Mouse (Mus musculus): Measurements from ENCODE around the gene Zfp811. TPM values are rescaled to one million over a fixed set of nuclear protein-coding genes. Genes with fewer than 3 reads are reported as not detected.

Gene Zfp811
- polyA plus RNA-seq, 1 experiment from 2014 or later, result 2.3 TPM

DNA sequence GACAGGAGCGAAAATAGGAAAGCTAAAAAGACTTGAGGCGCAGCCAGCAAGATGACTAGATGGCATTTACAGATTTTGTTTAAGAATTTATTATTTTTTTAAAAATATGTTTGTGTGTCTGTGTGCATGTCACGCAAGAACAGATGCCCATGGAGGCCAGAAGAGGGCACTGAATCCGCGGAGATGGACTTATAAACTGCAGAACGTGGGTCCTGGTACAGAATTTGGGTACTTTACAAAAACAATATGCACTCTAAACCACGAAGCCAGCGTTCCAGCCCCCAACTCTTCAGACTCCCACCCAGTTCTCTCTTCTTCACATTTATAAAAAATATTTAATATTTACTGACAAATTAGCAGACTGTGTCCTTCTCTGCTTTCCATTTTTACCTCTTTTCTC, 20.5 kb downstream of the Zfp811 start:
- Histone ChIP-seq H3K9ac (no peak overlapping the region), H3K27ac (peak overlapping the region; percentile 57; the same call in 1 of the 2 replicates), H3K4me1 (peaks cover 26% of the 10 kb centered on the region), H3K4me3 (peak overlapping the region; percentile 91; the same call in 1 of the 2 replicates), H3K36me3 (peaks cover 12% of the 10 kb centered on the region), H3K4me2 (peak overlapping the region; percentile 68; the same call in 1 of the 2 replicates), H3K27me3 (no peaks in the 10 kb centered on the region), H3K9me3 (no peaks in the 10 kb centered on the region)
- no peak for ATAC-seq (ENCODE audit: borderline replicate concordance, extremely low read depth, low FRiP score, low TSS enrichment)
- WGBS, result 70% methylated on average over 8 of the region's 8 CpGs

- peaks cover 26% of the 10 kb centered on the region for H3K4me1 ChIP-seq
- H3K27me3 ChIP-seq, result no peaks in the 10 kb centered on the region
- peaks cover 19% of the 10 kb centered on the region for H3K36me3 ChIP-seq
- H3K4me3 ChIP-seq, result peak overlapping the region; percentile 91
- H3K9me3 ChIP-seq, result no peaks in the 10 kb centered on the region
- peak overlapping the region; percentile 43 for H3K9ac ChIP-seq
- H3K4me2 ChIP-seq, result peak overlapping the region; percentile 68
- 2% methylated on average over 9 of the region's 9 CpGs for WGBS
- no peak for ATAC-seq (ENCODE audit: borderline replicate concordance, extremely low read depth, low FRiP score, low TSS enrichment)
- peak overlapping the region; percentile 57 for H3K27ac ChIP-seq
Measured at GRCm38 (mm10) chr17:32788576-32788975, 21.2 kb downstream of the Zfp811 start.

DNA sequence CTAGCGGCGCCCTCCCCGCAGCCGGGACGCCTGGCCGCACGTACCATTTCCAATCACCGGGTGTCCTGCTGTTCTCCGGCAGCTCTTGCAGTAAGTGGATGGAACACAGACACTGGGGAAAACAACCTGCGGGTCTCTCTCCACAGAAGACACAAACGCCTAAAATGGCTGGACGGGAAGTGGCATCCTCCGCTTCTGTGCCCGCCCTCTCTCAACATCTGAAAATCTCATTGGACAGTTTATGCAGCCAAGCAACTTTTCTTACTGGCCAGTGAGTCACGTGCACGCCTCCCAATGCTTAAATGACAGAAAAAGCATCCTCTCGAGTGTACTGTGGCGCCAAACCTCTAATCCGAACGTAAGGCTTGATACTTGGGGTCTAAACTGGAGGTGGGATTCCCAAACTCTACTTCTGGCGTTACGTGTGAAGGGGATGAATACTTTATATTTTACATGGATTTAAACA, 21.6 kb downstream of the Zfp811 start, which contains the start of gene Zfp871:
Zfp871 (minus strand) TSS at position 194 of the 466 bp plus-strand sequence.
- under 1% methylated on average over 22 of the region's 22 CpGs for WGBS
- H3K9me3 ChIP-seq, result no peaks in the 10 kb centered on the region
- peak within 1 kb of the TSS; percentile 91 for H3K4me3 ChIP-seq
- H3K4me2 ChIP-seq, result peak within 1 kb of the TSS; percentile 71
- H3K36me3 ChIP-seq, result peaks cover 23% of the 10 kb centered on the region
- peak within 1 kb of the TSS; percentile 96 for H3K27ac ChIP-seq
- no peaks in the 10 kb centered on the region for H3K27me3 ChIP-seq
- peaks cover 26% of the 10 kb centered on the region for H3K4me1 ChIP-seq
- ATAC-seq (ENCODE audit: borderline replicate concordance, extremely low read depth, low FRiP score, low TSS enrichment), result peak; percentile 97
- peak within 1 kb of the TSS; percentile 98 for H3K9ac ChIP-seq

GRCm38 (mm10) chr17:32787436-32788093, 22.2 kb downstream of the Zfp811 start:
- no peaks in the 10 kb centered on the region for H3K27me3 ChIP-seq
- H3K4me3 ChIP-seq, result peak overlapping the region; percentile 91
- peak overlapping the region; percentile 98 for H3K9ac ChIP-seq
- WGBS, result 1% methylated on average over 31 of the region's 31 CpGs
- peak; percentile 88 for ATAC-seq (ENCODE audit: borderline replicate concordance, extremely low read depth, low FRiP score, low TSS enrichment)
- H3K27ac ChIP-seq, result peak overlapping the region; percentile 96
- H3K9me3 ChIP-seq, result no peaks in the 10 kb centered on the region
- peaks cover 26% of the 10 kb centered on the region for H3K4me1 ChIP-seq
- H3K4me2 ChIP-seq, result peak overlapping the region; percentile 71
- peaks cover 29% of the 10 kb centered on the region for H3K36me3 ChIP-seq

GRCm38 (mm10) chr17:32786944-32787343, 22.8 kb downstream of the Zfp811 start:
- Histone ChIP-seq H3K27ac (no peak overlapping the region), H3K36me3 (peaks cover 29% of the 10 kb centered on the region), H3K4me1 (peaks cover 26% of the 10 kb centered on the region), H3K9ac (peak overlapping the region; percentile 98), H3K27me3 (no peaks in the 10 kb centered on the region), H3K4me2 (peak overlapping the region; percentile 71), H3K9me3 (no peaks in the 10 kb centered on the region), H3K4me3 (peak overlapping the region; percentile 91)
- 55% methylated on average over 6 of the region's 6 CpGs for WGBS
- no peak for ATAC-seq (ENCODE audit: borderline replicate concordance, extremely low read depth, low FRiP score, low TSS enrichment)

GRCm38 (mm10) chr17:32785656-32786055, 24.1 kb downstream of the Zfp811 start:
- Histone ChIP-seq H3K9ac (no peak overlapping the region), H3K27me3 (no peaks in the 10 kb centered on the region), H3K27ac (no peak overlapping the region), H3K4me3 (no peak overlapping the region), H3K4me2 (no peak overlapping the region; the same call in 1 of the 2 replicates), H3K9me3 (no peaks in the 10 kb centered on the region), H3K36me3 (peaks cover 31% of the 10 kb centered on the region), H3K4me1 (peaks cover 26% of the 10 kb centered on the region)
- WGBS, result 79% methylated on average over 3 of the region's 3 CpGs
- ATAC-seq (ENCODE audit: borderline replicate concordance, extremely low read depth, low FRiP score, low TSS enrichment), result no peak

- no peak for ATAC-seq (ENCODE audit: borderline replicate concordance, extremely low read depth, low FRiP score, low TSS enrichment)
- Histone ChIP-seq H3K9me3 (no peaks in the 10 kb centered on the region), H3K4me1 (no peaks in the 10 kb centered on the region), H3K9ac (no peak overlapping the region), H3K4me3 (no peak overlapping the region), H3K4me2 (no peak overlapping the region), H3K36me3 (peaks cover 63% of the 10 kb centered on the region), H3K27ac (no peak overlapping the region), H3K27me3 (no peaks in the 10 kb centered on the region)
- WGBS, result 95% methylated on average over 3 of the region's 3 CpGs
Measured at GRCm38 (mm10) chr17:32777564-32777963, 32.2 kb downstream of the Zfp811 start.

- H3K27me3 ChIP-seq, result no peaks in the 10 kb centered on the region
- no peaks in the 10 kb centered on the region for H3K9me3 ChIP-seq
- no peak for ATAC-seq (ENCODE audit: borderline replicate concordance, extremely low read depth, low FRiP score, low TSS enrichment)
- no peak overlapping the region for H3K4me2 ChIP-seq
- H3K9ac ChIP-seq, result no peak overlapping the region
- no peak overlapping the region for H3K4me3 ChIP-seq
- H3K36me3 ChIP-seq, result peaks cover 82% of the 10 kb centered on the region
- WGBS, result 73% methylated on average over 1 of the region's 1 CpGs
- no peak overlapping the region for H3K27ac ChIP-seq
- H3K4me1 ChIP-seq, result no peaks in the 10 kb centered on the region
Measured at GRCm38 (mm10) chr17:32771213-32771612, 38.5 kb downstream of the Zfp811 start.

DNA sequence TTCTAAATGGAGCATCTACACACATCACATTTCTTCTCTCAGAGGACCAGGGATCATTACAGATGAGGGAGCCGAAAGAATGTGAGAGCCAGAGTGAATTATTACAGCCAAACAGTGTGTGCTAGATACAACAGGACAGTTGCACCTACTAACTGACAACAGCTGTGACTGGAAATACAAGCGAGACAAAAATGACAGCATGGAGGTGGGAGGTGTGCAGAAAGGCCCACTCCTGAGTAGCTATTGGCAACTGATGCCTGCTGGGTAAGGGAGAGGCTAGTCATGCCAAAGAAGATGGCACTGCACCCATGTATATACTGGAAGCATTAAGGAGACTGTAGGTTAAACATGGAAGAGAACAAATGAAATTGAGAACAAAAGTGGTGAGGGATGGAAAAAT, 43.3 kb downstream of the Zfp811 start:
- Histone ChIP-seq H3K36me3 (peaks cover 66% of the 10 kb centered on the region), H3K9me3 (no peaks in the 10 kb centered on the region), H3K27ac (no peak overlapping the region), H3K4me1 (no peaks in the 10 kb centered on the region), H3K27me3 (no peaks in the 10 kb centered on the region), H3K9ac (no peak overlapping the region), H3K4me2 (no peak overlapping the region), H3K4me3 (no peak overlapping the region)
- no peak for ATAC-seq (ENCODE audit: borderline replicate concordance, extremely low read depth, low FRiP score, low TSS enrichment)
- WGBS, result 89% methylated on average over 2 of the region's 2 CpGs

- WGBS, result 35% methylated on average over 5 of the region's 5 CpGs
- Histone ChIP-seq H3K4me2 (no peak overlapping the region), H3K9me3 (no peaks in the 10 kb centered on the region), H3K9ac (no peak overlapping the region), H3K4me3 (no peak overlapping the region), H3K36me3 (no peaks in the 10 kb centered on the region), H3K27me3 (no peaks in the 10 kb centered on the region), H3K27ac (no peak overlapping the region), H3K4me1 (no peaks in the 10 kb centered on the region)
- no peak for ATAC-seq (ENCODE audit: borderline replicate concordance, extremely low read depth, low FRiP score, low TSS enrichment)
Measured at GRCm38 (mm10) chr17:32757331-32757730, 52.4 kb downstream of the Zfp811 start.

DNA sequence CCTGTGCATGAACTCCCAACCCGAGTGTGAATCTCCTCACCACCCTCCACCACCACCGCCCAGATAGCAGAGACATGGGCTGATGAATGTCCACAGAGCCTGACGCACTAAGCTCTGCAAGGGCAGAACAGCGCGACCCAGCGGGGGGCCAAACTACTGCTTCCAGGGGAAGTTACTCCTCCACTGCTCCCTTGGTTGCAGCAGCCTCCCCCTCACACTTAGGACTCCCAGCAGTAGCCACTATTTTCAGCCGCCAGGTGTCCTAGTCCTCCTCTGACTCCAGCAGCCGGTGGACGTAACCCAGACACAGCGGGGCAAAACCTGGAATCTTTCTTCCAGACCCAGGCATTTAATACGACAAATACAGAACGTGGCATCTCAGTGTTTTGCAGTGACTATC, 56.1 kb downstream of the Zfp811 start:
- Histone ChIP-seq H3K36me3 (no peaks in the 10 kb centered on the region), H3K27ac (no peak overlapping the region), H3K9ac (no peak overlapping the region), H3K27me3 (no peaks in the 10 kb centered on the region), H3K4me2 (no peak overlapping the region), H3K4me3 (no peak overlapping the region), H3K4me1 (no peaks in the 10 kb centered on the region), H3K9me3 (no peaks in the 10 kb centered on the region)
- no peak for ATAC-seq (ENCODE audit: borderline replicate concordance, extremely low read depth, low FRiP score, low TSS enrichment)
- WGBS, result 12% methylated on average over 12 of the region's 12 CpGs

DNA sequence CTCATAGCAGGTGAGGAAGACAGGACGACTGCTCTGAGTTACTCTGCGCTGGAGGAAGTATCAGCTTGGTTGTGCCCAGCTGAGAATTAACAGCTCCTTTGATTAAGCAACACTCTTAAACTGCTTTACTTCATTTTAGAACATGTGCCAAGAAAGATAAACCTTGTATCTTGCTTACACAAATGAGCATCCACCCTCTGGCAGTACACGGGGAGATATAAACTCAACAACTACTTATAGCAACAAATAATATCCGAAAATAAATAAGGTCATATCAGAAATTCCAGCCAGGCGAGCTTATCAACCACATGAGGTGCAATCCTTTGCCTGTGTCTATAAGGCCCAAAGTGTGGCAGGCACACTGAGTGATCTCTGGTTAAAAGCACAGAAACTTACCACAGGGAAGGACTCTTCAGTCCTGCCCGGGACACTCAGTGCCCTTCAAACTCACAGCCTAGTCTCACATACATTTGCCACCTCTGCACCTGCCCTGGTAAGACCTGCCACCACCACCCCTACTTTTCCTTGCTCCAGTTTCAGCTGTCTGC, 56.8 kb downstream of the Zfp811 start:
- no peaks in the 10 kb centered on the region for H3K36me3 ChIP-seq
- H3K4me1 ChIP-seq, result no peaks in the 10 kb centered on the region
- H3K27me3 ChIP-seq, result no peaks in the 10 kb centered on the region
- WGBS, result 50% methylated on average over 6 of the region's 6 CpGs
- H3K9ac ChIP-seq, result no peak overlapping the region
- H3K4me2 ChIP-seq, result no peak overlapping the region
- no peak overlapping the region for H3K4me3 ChIP-seq
- H3K9me3 ChIP-seq, result no peaks in the 10 kb centered on the region
- no peak for ATAC-seq (ENCODE audit: borderline replicate concordance, extremely low read depth, low FRiP score, low TSS enrichment)
- H3K27ac ChIP-seq, result no peak overlapping the region
